Mouse (Mus musculus): ENCODE data around the gene 4930522H14Rik. TPM values are rescaled to one million over a fixed set of nuclear protein-coding genes. Genes with fewer than 3 reads are reported as not detected.

Gene 4930522H14Rik
- polyA plus RNA-seq (2015; fragmentation: Nextera tagmentation; extraction: Ambion mirVana) = not detected in 2 replicates

DNA sequence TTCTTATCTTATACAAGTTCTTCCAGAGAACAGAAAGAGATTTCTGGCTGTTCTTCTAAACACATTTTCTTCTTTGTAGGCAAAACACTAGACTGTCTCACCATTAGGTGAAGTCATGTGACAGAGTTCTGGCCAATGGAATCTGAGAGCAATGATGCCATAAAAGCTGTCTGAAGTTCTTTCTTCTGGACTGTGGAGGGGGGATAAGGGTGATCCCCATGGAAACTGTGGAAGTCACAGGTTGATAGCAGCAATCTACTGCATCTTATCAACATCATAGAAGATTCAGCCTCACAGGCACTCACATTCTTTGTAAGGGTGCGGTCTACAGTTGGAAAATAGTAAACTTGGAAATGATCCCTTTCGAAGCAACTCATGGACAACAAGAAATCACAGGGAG is at the start of gene 4930522H14Rik:
4930522H14Rik (minus strand) TSS at position 187 of the 400 bp plus-strand sequence.
- ATAC-seq (ENCODE audit: insufficient read depth, low FRiP score, low read depth) = no peak
- Histone ChIP-seq H3K27me3 (replicated peaks) (no peaks in the 10 kb centered on the region), H3K4me3 (replicated peaks) (no peak within 1 kb of the TSS), H3K36me3 (no peaks in the 10 kb centered on the region), H3K4me2 (no peak within 1 kb of the TSS), H3K9ac (no peak within 1 kb of the TSS), H3K27ac (no peak within 1 kb of the TSS), H3K4me1 (no peaks in the 10 kb centered on the region), H3K9me3 (no peaks in the 10 kb centered on the region)
- 86% methylated on average over 2 of the region's 2 CpGs for WGBS

DNA sequence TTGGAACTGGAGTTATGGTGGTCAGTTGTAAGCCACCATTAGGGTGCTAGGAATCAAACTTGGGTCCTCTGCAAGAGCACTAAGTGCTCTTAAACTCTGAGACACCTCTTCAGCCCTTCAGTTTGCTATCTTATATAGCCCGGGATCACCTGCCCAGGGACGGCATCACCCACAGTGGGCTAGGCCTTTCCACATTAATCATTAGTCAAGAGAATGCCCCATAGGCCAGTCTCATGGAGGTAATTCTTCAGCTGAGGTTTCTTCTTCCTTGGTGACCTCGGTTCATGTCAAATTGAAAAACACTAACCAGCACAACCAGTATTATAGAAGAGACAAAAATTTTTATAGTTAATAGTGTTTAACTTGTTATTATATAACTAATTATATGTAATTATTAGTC is 47.3 kb upstream of the 4930522H14Rik start:
- no peak overlapping the region for H3K4me3 ChIP-seq (replicated peaks)
- H3K9ac ChIP-seq = no peak overlapping the region
- H3K36me3 ChIP-seq = no peaks in the 10 kb centered on the region
- H3K27me3 ChIP-seq (replicated peaks) = no peaks in the 10 kb centered on the region
- H3K4me1 ChIP-seq = no peaks in the 10 kb centered on the region
- H3K27ac ChIP-seq = no peak overlapping the region
- H3K9me3 ChIP-seq = no peaks in the 10 kb centered on the region
- WGBS = 78% methylated on average over 3 of the region's 3 CpGs
- H3K4me2 ChIP-seq = no peak overlapping the region
- ATAC-seq (ENCODE audit: insufficient read depth, low FRiP score, low read depth) = no peak

DNA sequence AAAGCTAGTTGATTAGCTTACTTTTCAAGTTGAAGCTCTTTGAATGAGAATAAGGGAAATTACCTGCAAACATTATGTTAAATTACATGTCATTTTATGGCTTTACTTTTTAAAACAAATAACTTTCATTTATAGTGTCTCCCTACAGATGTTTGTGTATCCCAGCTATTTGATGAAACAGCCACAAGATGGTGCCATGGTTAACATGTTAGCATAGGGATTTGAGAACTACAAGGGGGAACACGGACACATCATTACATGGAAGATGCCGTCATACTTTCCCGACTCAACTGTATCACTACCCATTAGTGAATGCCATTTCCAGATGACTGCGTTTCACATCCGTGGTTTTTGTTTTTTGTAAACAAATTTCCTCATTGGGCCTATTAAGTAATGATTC is 45.8 kb upstream of the 4930522H14Rik start:
- ATAC-seq (ENCODE audit: insufficient read depth, low FRiP score, low read depth) = no peak
- Histone ChIP-seq H3K9ac (no peak overlapping the region), H3K27ac (no peak overlapping the region), H3K27me3 (replicated peaks) (no peaks in the 10 kb centered on the region), H3K4me2 (no peak overlapping the region), H3K4me1 (no peaks in the 10 kb centered on the region), H3K9me3 (no peaks in the 10 kb centered on the region), H3K4me3 (replicated peaks) (no peak overlapping the region), H3K36me3 (no peaks in the 10 kb centered on the region)
- WGBS = 74% methylated on average over 5 of the region's 5 CpGs

DNA sequence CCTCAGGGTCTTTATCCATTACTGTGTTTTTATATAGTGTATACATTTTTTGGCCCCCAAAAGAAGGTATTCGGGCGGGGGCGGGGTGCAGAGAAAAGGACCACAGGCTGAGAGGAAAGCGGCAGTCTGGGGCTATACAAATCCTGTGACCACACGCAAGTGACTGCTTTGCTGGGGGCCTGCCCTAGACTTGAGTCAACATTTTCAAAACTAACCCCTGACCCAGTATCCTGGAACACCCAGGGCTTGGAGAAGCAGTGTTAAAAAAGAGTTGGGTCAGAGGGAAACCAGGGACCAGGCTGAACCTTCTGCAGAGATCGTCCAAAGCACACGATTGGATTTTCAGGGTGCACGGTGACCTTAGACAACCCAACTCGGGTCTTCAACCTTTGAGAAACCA is 43.7 kb upstream of the 4930522H14Rik start:
- Histone ChIP-seq H3K27ac (no peak overlapping the region), H3K4me1 (no peaks in the 10 kb centered on the region), H3K4me3 (replicated peaks) (no peak overlapping the region), H3K9ac (no peak overlapping the region), H3K27me3 (replicated peaks) (no peaks in the 10 kb centered on the region), H3K4me2 (no peak overlapping the region), H3K36me3 (no peaks in the 10 kb centered on the region), H3K9me3 (no peaks in the 10 kb centered on the region)
- no peak for ATAC-seq (ENCODE audit: insufficient read depth, low FRiP score, low read depth)
- WGBS = 68% methylated on average over 9 of the region's 9 CpGs

DNA sequence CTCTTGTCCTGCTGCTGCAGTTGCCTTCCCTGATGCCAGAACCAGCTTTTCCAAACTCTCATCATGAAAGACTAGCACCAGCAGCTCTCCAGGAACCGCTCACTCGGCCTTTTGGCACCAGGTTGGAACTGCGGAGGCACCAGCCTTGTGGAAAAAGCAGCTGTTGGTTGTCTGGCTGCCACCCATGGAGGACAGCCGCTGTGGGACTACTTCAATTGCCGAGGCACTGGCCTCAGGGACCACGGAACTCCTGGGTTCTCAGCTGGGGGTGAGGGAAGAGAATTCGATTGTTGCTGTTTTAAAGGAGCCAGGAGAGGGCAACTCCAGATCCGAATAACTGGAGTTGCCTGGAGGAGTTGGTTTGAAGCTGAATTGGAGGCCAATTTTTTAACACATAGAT is 43.2 kb upstream of the 4930522H14Rik start:
- no peaks in the 10 kb centered on the region for H3K36me3 ChIP-seq
- H3K27me3 ChIP-seq (replicated peaks) = no peaks in the 10 kb centered on the region
- no peaks in the 10 kb centered on the region for H3K9me3 ChIP-seq
- no peak overlapping the region for H3K27ac ChIP-seq
- 34% methylated on average over 8 of the region's 8 CpGs for WGBS
- no peak overlapping the region for H3K4me3 ChIP-seq (replicated peaks)
- no peak overlapping the region for H3K4me2 ChIP-seq
- H3K4me1 ChIP-seq = no peaks in the 10 kb centered on the region
- H3K9ac ChIP-seq = no peak overlapping the region
- ATAC-seq (ENCODE audit: insufficient read depth, low FRiP score, low read depth) = no peak

DNA sequence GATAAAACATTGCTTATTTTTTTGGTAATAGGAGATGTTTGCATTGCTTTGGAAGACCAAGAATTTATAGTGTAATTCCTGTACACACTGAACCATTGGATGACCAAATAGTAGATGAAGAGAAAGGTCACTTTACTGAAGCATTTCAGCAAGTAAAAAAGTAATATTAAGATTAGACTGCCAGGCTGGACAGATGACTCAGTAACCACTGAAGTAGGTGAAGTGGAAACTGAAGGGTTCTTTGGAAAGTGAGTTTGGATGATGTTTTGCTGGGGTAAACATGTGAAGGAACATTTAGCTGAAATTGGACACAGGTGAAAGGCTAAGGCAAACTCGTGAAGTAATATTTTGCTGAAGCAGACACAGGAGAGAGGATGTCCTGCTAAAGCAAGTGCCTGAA is 41.5 kb upstream of the 4930522H14Rik start:
- no peaks in the 10 kb centered on the region for H3K9me3 ChIP-seq
- H3K27ac ChIP-seq = no peak overlapping the region
- WGBS = 82% methylated on average over 1 of the region's 1 CpGs
- H3K27me3 ChIP-seq (replicated peaks) = no peaks in the 10 kb centered on the region
- H3K4me3 ChIP-seq (replicated peaks) = no peak overlapping the region
- ATAC-seq (ENCODE audit: insufficient read depth, low FRiP score, low read depth) = no peak
- no peak overlapping the region for H3K4me2 ChIP-seq
- no peaks in the 10 kb centered on the region for H3K4me1 ChIP-seq
- no peaks in the 10 kb centered on the region for H3K36me3 ChIP-seq
- no peak overlapping the region for H3K9ac ChIP-seq

DNA sequence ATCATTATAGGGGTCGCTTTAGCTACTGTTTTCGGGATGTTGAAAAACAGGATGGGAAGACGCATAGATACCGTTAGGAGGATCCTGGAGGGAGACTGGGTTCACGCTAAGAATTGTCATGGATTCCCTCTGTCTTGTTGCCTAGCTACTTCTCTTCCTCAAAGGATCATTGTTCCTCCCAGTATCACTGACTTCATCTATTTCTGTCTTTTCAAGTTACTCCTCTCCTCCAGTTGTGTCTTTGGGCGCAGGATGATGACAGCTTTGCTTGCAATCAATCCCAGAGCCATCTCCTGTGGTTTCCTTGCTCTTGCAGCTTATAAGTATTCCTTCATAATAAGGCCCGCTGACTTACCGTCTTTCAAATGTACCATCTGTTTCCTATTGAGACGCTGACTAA is 38.3 kb upstream of the 4930522H14Rik start:
- Histone ChIP-seq H3K27ac (no peak overlapping the region), H3K9me3 (no peaks in the 10 kb centered on the region), H3K36me3 (no peaks in the 10 kb centered on the region), H3K4me1 (no peaks in the 10 kb centered on the region), H3K4me2 (no peak overlapping the region), H3K4me3 (replicated peaks) (no peak overlapping the region), H3K27me3 (replicated peaks) (no peaks in the 10 kb centered on the region), H3K9ac (no peak overlapping the region)
- 90% methylated on average over 9 of the region's 9 CpGs for WGBS
- ATAC-seq (ENCODE audit: insufficient read depth, low FRiP score, low read depth) = no peak

DNA sequence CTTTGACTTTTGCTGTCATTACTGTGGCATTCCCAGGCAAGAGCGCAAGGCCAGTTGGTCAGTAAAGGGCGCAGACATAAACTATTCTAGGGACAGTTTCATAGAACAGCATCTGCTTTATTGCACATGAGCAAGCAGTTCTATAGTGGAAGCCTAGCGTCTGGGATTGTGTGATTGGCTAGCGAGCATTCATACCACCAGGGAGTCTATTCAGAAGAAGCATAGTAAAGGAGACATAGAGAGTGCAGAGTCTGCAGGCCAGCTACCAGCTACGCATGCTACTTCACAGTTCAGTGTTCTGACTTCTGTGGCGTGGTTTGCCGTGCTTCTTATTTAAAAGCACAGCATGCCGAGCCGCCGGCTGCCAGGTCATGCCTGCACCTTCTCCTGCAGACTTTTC is 37.9 kb upstream of the 4930522H14Rik start:
- Histone ChIP-seq H3K9ac (no peak overlapping the region), H3K4me1 (no peaks in the 10 kb centered on the region), H3K4me2 (no peak overlapping the region), H3K27me3 (replicated peaks) (no peaks in the 10 kb centered on the region), H3K9me3 (no peaks in the 10 kb centered on the region), H3K36me3 (no peaks in the 10 kb centered on the region), H3K4me3 (replicated peaks) (no peak overlapping the region), H3K27ac (no peak overlapping the region)
- WGBS = 84% methylated on average over 10 of the region's 10 CpGs
- no peak for ATAC-seq (ENCODE audit: insufficient read depth, low FRiP score, low read depth)

DNA sequence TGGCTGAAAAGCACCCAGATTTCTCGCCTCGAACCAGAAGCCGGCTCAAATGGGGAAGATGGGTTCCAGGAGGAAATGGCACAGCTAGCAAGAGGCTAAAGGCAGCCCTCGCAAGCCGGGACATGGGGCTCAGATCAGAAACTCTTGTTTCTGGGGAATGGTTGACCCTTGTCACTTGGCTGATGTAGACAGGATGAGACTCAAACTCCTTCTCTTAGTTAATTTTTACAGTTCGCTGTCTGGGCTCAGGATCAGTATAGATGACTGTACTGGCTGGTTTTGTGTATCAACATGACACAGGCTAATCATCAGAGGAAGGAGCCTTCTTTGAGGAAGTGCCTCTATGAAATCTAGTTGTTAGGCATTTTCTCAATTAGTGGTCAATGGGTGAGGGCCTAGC is 33.6 kb upstream of the 4930522H14Rik start:
- Histone ChIP-seq H3K9me3 (no peaks in the 10 kb centered on the region), H3K9ac (no peak overlapping the region), H3K4me1 (no peaks in the 10 kb centered on the region), H3K27ac (no peak overlapping the region), H3K36me3 (no peaks in the 10 kb centered on the region), H3K4me2 (no peak overlapping the region), H3K27me3 (replicated peaks) (no peaks in the 10 kb centered on the region), H3K4me3 (replicated peaks) (no peak overlapping the region)
- ATAC-seq (ENCODE audit: insufficient read depth, low FRiP score, low read depth) = no peak
- WGBS = 84% methylated on average over 6 of the region's 6 CpGs

DNA sequence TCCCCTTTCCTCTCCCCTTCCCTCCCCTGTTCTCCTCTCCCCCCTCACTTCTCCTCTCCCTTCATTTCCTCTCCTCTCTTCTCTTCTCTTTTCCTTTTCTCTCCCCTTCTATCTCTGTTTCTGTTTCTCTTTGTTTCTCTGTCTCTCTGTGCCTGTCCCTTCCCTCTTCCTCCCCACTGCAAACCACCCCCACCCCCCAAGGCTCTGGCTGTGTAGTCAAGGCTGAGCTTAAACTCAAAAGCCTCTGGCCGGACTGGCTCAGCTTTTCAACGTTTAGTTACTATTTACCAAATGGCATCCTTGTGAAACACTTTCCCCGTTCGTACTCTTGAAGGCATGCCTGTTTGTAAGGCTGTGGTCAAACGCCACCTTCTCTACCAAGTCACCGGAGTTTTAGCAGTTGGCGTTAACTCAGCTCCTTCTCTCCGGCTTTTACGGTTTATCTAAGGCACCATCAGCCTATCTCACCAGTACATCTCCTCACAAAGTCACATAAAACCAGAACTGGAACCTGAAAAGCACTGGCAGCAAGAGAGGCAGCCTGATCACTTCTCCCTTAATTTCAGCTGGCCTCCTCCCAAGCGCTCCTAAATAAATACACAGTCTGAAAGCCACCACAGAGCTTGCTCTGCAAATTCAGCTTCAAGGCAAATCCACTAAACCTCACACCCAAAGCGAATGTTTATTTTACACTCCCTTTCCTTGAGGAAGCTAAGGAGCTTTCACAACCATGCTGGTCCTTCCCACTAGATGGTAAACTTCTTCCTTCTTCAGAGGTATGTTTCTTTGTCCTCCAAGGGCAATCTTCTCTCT is 19.4 kb upstream of the 4930522H14Rik start:
- Histone ChIP-seq H3K27ac (peak overlapping the region; percentile 48; the same call in 1 of the 2 replicates), H3K9me3 (no peaks in the 10 kb centered on the region), H3K4me2 (peak overlapping the region; percentile 41), H3K4me3 (replicated peaks) (peak overlapping the region; percentile 17; the same call in 1 of the 2 replicates), H3K9ac (no peak overlapping the region), H3K27me3 (replicated peaks) (no peaks in the 10 kb centered on the region), H3K36me3 (no peaks in the 10 kb centered on the region), H3K4me1 (0 out of 2 replicates have a peak, but pooled peaks cover 4% of the 10 kb centered on the region)
- peak; percentile 50; the same call in 1 of the 2 replicates for ATAC-seq (ENCODE audit: insufficient read depth, low FRiP score, low read depth)
- WGBS = 13% methylated on average over 11 of the region's 11 CpGs

DNA sequence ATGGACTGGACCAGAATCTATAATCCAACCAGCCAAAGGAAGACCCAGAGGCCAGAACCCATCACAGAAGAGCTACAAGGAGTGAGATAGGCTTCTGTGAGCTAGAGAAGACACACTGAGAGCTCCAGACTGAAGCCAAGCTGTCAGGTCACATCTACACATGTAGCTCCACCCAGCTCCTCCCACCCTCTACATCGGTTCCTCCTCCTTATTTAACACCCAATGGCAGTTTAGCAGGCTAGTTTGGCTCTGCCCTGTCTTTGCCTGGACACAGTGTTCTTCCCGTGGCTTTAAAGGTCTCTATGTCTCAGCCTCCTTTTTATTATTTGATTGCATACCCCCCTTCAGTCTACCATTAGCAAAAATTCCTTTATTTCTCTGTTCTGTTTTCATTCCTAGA is 16.2 kb upstream of the 4930522H14Rik start:
- H3K27me3 ChIP-seq (replicated peaks) = no peaks in the 10 kb centered on the region
- ATAC-seq (ENCODE audit: insufficient read depth, low FRiP score, low read depth) = no peak
- 7% methylated on average over 2 of the region's 2 CpGs for WGBS
- H3K9ac ChIP-seq = no peak overlapping the region
- no peak overlapping the region for H3K27ac ChIP-seq
- H3K4me2 ChIP-seq = no peak overlapping the region
- H3K36me3 ChIP-seq = no peaks in the 10 kb centered on the region
- no peak overlapping the region for H3K4me3 ChIP-seq (replicated peaks)
- 0 out of 2 replicates have a peak, but pooled peaks cover 4% of the 10 kb centered on the region for H3K4me1 ChIP-seq
- no peaks in the 10 kb centered on the region for H3K9me3 ChIP-seq

DNA sequence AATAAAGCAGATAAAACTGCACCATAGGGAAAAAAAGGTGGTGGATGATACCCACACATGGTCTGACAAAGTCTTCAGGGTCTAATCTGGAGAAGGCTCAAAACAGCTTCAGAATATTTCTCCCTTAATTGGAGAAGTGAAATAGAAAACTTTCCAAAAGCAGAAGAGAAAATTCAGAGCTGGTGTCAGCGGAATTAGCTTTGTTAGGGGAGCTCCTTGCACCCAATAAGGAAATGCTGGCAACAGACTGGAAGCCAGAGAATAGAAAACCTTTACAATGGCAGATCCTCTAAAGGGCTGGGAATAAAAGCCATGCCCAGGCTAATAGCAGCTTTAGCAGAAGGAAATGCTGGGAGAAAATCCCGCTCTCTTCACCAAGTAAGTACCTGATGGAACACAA is 15.4 kb upstream of the 4930522H14Rik start:
- H3K9me3 ChIP-seq = no peaks in the 10 kb centered on the region
- 0 out of 2 replicates have a peak, but pooled peaks cover 4% of the 10 kb centered on the region for H3K4me1 ChIP-seq
- ATAC-seq (ENCODE audit: insufficient read depth, low FRiP score, low read depth) = no peak
- no peak overlapping the region for H3K27ac ChIP-seq
- no peak overlapping the region for H3K4me3 ChIP-seq (replicated peaks)
- H3K9ac ChIP-seq = no peak overlapping the region
- no peaks in the 10 kb centered on the region for H3K36me3 ChIP-seq
- WGBS = 88% methylated on average over 2 of the region's 2 CpGs
- H3K27me3 ChIP-seq (replicated peaks) = no peaks in the 10 kb centered on the region
- no peak overlapping the region for H3K4me2 ChIP-seq
